Mouse (Mus musculus) splenic B cell, adult 2 months (primary cell): Measurements from ENCODE around the gene Comp.

ENCODE experiments used
- DNase-seq: peaks from one replicate; pipeline ENCODE4 v3.0.0-alpha.2; 2011; ENCODE audit warnings: low read depth, low spot score
- H3K27me3 ChIP-seq: 2 replicates; pipeline ENCODE4 v1.6.1; 2012; ENCODE audit warnings: mild to moderate bottlenecking, low read length, moderate library complexity, mixed read lengths; ENCODE audit not compliant: control insufficient read depth, poor library complexity, insufficient read depth, severe bottlenecking
- H3K36me3 ChIP-seq: 2 replicates; pipeline ENCODE4 v1.6.1; 2012; ENCODE audit warnings: mild to moderate bottlenecking, low read length, moderate library complexity, mixed read lengths; ENCODE audit not compliant: control insufficient read depth, poor library complexity, insufficient read depth, severe bottlenecking

Gene Comp

DNA sequence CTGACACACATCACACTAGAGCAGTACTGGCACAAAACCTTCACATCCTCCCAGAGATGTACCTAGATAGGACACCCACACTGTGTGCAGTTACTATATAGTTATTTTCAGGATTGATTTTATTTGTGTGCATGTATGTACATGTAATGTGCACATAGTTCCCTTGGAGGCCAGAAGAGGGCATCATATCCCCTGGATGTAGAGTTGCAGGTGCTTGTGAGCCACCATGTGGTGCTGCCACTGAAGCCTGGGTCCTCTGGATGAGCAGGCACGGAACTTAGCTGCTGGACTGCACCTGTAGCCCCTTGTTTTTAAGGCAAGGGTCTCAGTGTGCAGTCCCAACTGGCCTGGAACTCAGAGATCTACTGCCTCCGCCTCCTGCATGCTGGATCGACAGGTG lies 30.9 kb downstream of the Comp start:
- Histone ChIP-seq H3K27me3 (no peaks in the 10 kb centered on the region), H3K36me3 (no peaks in the 10 kb centered on the region)
- DNase-seq = no peak

DNA sequence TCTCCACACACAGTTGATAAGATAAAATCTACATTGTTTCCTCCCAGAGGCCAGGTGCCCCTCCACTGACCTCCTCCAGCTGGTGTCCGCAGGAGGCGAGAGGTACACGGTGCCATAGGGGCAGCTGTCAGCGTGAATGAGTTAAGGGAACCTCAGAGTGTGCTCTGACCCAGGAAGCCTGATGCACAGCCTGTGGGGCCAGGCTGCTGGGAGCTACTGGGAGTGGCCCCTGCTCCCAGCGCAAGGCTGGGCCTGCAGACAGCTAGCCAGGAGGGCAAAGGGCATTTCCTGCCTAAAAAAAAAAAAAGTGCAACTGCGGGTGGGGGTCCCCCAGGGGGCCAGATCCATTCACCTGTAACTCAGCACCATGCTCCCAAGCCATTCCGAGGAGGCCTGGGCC lies 31.8 kb downstream of the Comp start:
- no peak for DNase-seq
- Histone ChIP-seq H3K36me3 (no peaks in the 10 kb centered on the region), H3K27me3 (no peaks in the 10 kb centered on the region)

GRCm38 (mm10) chr8:70406427-70407069 lies 33.2 kb downstream of the Comp start:
- DNase-seq = no peak
- Histone ChIP-seq H3K27me3 (no peaks in the 10 kb centered on the region), H3K36me3 (no peaks in the 10 kb centered on the region)

- DNase-seq = no peak
- no peaks in the 10 kb centered on the region for H3K36me3 ChIP-seq
- H3K27me3 ChIP-seq = no peaks in the 10 kb centered on the region
These were observed 34.9 kb downstream of the Comp start for GRCm38 (mm10) chr8:70408301-70408700.

GRCm38 (mm10) chr8:70409019-70409418 lies 35.7 kb downstream of the Comp start:
- DNase-seq = no peak

GRCm38 (mm10) chr8:70409455-70409871 lies 36.1 kb downstream of the Comp start:
- no peak for DNase-seq
- Histone ChIP-seq H3K27me3 (no peaks in the 10 kb centered on the region), H3K36me3 (no peaks in the 10 kb centered on the region)

More at GRCm38 (mm10) chr8:70409019-70409418, 35.7 kb downstream of the Comp start:
- Histone ChIP-seq H3K36me3 (no peaks in the 10 kb centered on the region), H3K27me3 (no peaks in the 10 kb centered on the region)

- Histone ChIP-seq H3K27me3 (no peaks in the 10 kb centered on the region), H3K36me3 (no peaks in the 10 kb centered on the region)
- DNase-seq = no peak
These were observed 36.9 kb downstream of the Comp start for GRCm38 (mm10) chr8:70410281-70410680.

GRCm38 (mm10) chr8:70414310-70414946 lies 41.1 kb downstream of the Comp start:
- no peak for DNase-seq
- no peaks in the 10 kb centered on the region for H3K27me3 ChIP-seq
- no peaks in the 10 kb centered on the region for H3K36me3 ChIP-seq

GRCm38 (mm10) chr8:70415540-70416451 lies 42.4 kb downstream of the Comp start:
- H3K36me3 ChIP-seq = no peaks in the 10 kb centered on the region
- DNase-seq = peak; percentile 59
- no peaks in the 10 kb centered on the region for H3K27me3 ChIP-seq

GRCm38 (mm10) chr8:70416941-70417340 lies 43.6 kb downstream of the Comp start:
- no peaks in the 10 kb centered on the region for H3K27me3 ChIP-seq
- H3K36me3 ChIP-seq = no peaks in the 10 kb centered on the region
- DNase-seq = no peak

- DNase-seq = no peak
- no peaks in the 10 kb centered on the region for H3K27me3 ChIP-seq
- no peaks in the 10 kb centered on the region for H3K36me3 ChIP-seq
These were observed 44.6 kb downstream of the Comp start for GRCm38 (mm10) chr8:70417914-70418313.

- H3K36me3 ChIP-seq = no peaks in the 10 kb centered on the region
- H3K27me3 ChIP-seq = no peaks in the 10 kb centered on the region
- no peak for DNase-seq
These were observed 45.6 kb downstream of the Comp start for GRCm38 (mm10) chr8:70418954-70419353.

GRCm38 (mm10) chr8:70419879-70420643 lies 46.7 kb downstream of the Comp start:
- DNase-seq = no peak
- Histone ChIP-seq H3K36me3 (no peaks in the 10 kb centered on the region), H3K27me3 (no peaks in the 10 kb centered on the region)

- no peaks in the 10 kb centered on the region for H3K27me3 ChIP-seq
- H3K36me3 ChIP-seq = no peaks in the 10 kb centered on the region
- no peak for DNase-seq
These were observed 48.2 kb downstream of the Comp start for GRCm38 (mm10) chr8:70421349-70422104.
